Mouse (Mus musculus) cerebellum, adult 2 months (tissue): Measurements from ENCODE around the gene Clic1.

ENCODE experiments used
- CTCF ChIP-seq: fragments of 200-500 bp; IDR thresholded peaks from 2 replicates; pipeline ENCODE4 v1.5.1; 2011; ENCODE audit warnings: low read depth, mild to moderate bottlenecking, control low read depth, low read length, moderate library complexity, borderline replicate concordance; ENCODE audit not compliant: insufficient read depth
- POLR2A ChIP-seq: fragments of 200-500 bp; IDR thresholded peaks from 2 replicates; pipeline ENCODE4 v1.6.1; 2011; ENCODE audit warnings: low read length, control low read depth, borderline replicate concordance; ENCODE audit not compliant: insufficient read depth

DNA sequence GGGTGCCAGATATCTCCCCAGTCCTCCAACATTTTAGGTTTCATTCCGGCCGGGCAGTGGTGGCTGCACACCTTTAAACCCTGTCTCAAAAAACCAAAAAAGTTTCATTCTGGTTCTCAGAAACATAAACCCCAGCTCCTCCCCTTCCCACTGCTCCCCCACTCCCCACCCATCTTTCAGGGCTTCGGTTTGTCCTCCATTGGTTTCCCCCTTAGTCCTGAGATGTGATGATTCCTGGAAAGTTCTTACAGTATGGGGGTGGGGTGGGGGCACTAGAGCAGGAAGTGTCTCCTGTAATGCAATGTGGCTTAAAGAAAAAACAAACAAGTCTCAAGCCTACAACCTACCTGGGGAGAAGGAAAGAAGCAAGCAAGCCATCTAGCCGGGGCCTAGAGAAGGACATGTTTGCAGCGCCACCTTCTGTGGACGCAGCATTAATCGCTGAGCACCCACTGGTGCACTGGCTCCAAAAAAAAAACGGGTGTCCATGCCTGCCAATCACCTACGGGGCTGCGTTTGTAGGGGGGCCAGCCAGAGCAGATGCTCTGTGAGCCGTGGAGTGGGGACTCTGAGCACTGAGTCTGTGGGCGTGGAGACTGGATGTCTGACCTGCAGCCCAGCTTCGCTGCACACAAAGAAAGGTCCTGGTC, 56.1 kb downstream of the Clic1 start:
- TF ChIP-seq CTCF (peak; percentile 77), POLR2A (no peak)
